Mouse (Mus musculus) midbrain, embryonic 13.5 days (tissue): Measurements from ENCODE around the gene Plekhh1. TPM values are rescaled to one million over a fixed set of nuclear protein-coding genes. Genes with fewer than 3 reads are reported as not detected.
A peak's percentile ranks its signal among the peaks of the same experiment; 100 is the strongest.

Source experiments
- ATAC-seq: fragments of 200-750 bp; cut with Nextera tagmentation; 2 replicates; pipeline ENCODE4 v1.8.0; 2017; ENCODE audit warnings: mild to moderate bottlenecking, moderate TSS enrichment, moderate library complexity
- H3K27ac ChIP-seq: fragments of 300-500 bp; sonication (generic); 2 replicates; pipeline ENCODE4 v1.5.1; 2015; ENCODE audit warnings: inconsistent platforms, mild to moderate bottlenecking, moderate library complexity
- H3K27me3 ChIP-seq: fragments of 300-500 bp; sonication (generic); 2 replicates; pipeline ENCODE4 v1.6.1; 2015; ENCODE audit warnings: mild to moderate bottlenecking, inconsistent platforms
- H3K36me3 ChIP-seq: fragments of 300-500 bp; sonication (generic); 2 replicates; pipeline ENCODE4 v1.6.1; 2015; ENCODE audit warnings: mild to moderate bottlenecking, inconsistent platforms
- H3K4me1 ChIP-seq: fragments of 300-500 bp; sonication (generic); replicated peaks from 2 replicates; pipeline ENCODE4 v1.6.1; 2015; ENCODE audit warnings: inconsistent platforms
- H3K4me2 ChIP-seq: fragments of 300-500 bp; sonication (generic); replicated peaks from 2 replicates; pipeline ENCODE4 v1.6.1; 2015; ENCODE audit warnings: moderate library complexity, mild to moderate bottlenecking, inconsistent platforms
- H3K4me3 ChIP-seq: fragments of 300-500 bp; sonication (generic); replicated peaks from 2 replicates; pipeline ENCODE4 v1.5.1; 2015; ENCODE audit warnings: mild to moderate bottlenecking, inconsistent platforms
- H3K9ac ChIP-seq: fragments of 300-500 bp; sonication (generic); replicated peaks from 2 replicates; pipeline ENCODE4 v1.6.1; 2015; ENCODE audit warnings: mild to moderate bottlenecking, inconsistent platforms
- H3K9me3 ChIP-seq: fragments of 300-500 bp; sonication (generic); 2 replicates; pipeline ENCODE4 v1.6.1; 2016; ENCODE audit warnings: mild to moderate bottlenecking, inconsistent platforms
- WGBS: fragments of 180-500 bp; shearing (Covaris S2); methylation state at CpG from one replicate; pipeline ENCODE4 v1.1.7; 2015; 5-methylcytosine and 5-hydroxymethylcytosine counted together
- polyA plus RNA-seq: library from polyadenylated mRNA; unstranded; fragments of >200 nt; fragmentation: Nextera tagmentation; extraction: Ambion mirVana; gene quantifications from 2 replicates; pipeline ENCODE4 v1.2.1, GENCODE M21; 2015

Gene Plekhh1
- polyA plus RNA-seq, 1 experiment from 2014 or later = 4.0 TPM

DNA sequence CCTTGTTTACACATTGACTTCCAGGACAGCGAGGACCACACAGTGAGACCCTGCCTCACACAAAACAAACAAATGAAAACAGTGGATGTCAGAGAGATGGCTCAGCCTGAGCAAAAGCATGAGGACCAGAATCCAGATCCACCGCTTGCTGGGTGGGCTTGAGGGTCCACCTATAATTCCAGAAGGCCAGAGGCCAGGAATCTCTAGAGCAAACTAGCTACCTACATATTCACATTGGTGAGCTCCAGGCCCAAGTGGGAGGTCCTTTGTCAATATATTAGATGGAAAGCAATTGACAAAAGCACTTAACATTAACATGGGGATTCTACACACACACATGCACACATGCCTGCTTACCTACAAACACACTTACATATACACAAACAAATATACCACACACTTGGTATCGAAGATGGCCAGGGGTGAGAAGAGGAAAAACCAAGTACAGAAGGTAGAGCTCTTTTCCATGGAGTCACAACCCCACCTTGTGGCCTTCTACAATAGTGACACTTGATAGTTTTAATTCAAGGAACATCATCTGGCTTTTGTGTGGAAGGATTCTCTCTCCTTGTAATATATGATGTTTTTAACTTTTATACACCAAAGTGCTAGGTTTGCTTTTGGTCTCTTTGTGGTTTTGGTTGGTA, 68.3 kb downstream of the Plekhh1 start:
- WGBS = 65% methylated on average over 3 of the region's 3 CpGs
- H3K9me3 ChIP-seq = no peaks in the 10 kb centered on the region
- no peak for ATAC-seq

DNA sequence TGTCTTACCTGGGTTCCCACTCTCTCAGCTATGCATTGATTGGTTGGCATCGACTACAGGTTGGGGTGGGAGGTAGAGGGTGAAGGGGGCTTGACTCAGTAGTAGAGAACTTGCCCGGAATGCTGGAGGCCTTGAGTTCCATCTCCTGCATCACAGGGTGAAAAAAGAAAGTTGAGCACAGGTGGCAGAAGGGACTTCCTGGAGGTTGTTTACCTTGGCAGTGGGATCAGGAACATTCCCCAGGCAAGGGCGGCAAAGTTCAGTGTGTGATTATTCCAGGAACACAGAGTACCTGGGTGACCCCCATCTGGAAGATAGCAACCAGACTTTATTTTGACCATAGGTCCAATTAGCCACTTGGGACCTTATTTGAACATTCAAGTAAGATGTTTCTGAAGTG, 74.8 kb downstream of the Plekhh1 start:
- 0 out of 2 replicates have a peak, but pooled peaks cover 2% of the 10 kb centered on the region for H3K27me3 ChIP-seq
- no peak for ATAC-seq
- H3K9ac ChIP-seq = no peak overlapping the region
- H3K27ac ChIP-seq = no peak overlapping the region
- H3K4me3 ChIP-seq = no peak overlapping the region
- no peaks in the 10 kb centered on the region for H3K4me1 ChIP-seq
- H3K36me3 ChIP-seq = no peaks in the 10 kb centered on the region
- no peaks in the 10 kb centered on the region for H3K9me3 ChIP-seq
- no peak overlapping the region for H3K4me2 ChIP-seq
- 89% methylated on average over 3 of the region's 3 CpGs for WGBS

More for the DNA sequence above, 68.3 kb downstream of the Plekhh1 start:
- Histone ChIP-seq H3K4me3 (no peak overlapping the region), H3K36me3 (no peaks in the 10 kb centered on the region), H3K9ac (no peak overlapping the region), H3K27ac (no peak overlapping the region), H3K4me1 (no peaks in the 10 kb centered on the region), H3K4me2 (no peak overlapping the region), H3K27me3 (0 out of 2 replicates have a peak, but pooled peaks cover 2% of the 10 kb centered on the region)

DNA sequence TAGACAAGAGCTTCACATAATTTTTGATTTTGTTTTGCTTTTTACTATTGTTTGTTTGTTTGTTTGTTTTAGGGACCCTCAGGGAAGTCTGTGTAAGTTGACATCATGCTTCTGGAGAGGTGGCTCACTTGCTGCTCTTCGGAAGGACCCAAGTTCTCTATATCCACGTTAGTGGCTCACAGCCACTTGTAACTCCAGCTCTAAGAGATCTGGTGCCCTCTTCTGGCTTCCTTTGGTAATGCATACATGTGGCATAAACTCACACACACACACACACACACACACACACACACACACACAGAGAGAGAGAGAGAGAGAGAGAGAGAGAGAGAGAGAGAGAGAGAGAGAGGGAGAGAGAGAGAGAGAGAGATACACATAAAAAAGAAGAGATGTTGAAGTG, 75.6 kb downstream of the Plekhh1 start:
- no peak for ATAC-seq
- no peaks in the 10 kb centered on the region for H3K9me3 ChIP-seq
- 68% methylated on average over 2 of the region's 2 CpGs for WGBS

DNA sequence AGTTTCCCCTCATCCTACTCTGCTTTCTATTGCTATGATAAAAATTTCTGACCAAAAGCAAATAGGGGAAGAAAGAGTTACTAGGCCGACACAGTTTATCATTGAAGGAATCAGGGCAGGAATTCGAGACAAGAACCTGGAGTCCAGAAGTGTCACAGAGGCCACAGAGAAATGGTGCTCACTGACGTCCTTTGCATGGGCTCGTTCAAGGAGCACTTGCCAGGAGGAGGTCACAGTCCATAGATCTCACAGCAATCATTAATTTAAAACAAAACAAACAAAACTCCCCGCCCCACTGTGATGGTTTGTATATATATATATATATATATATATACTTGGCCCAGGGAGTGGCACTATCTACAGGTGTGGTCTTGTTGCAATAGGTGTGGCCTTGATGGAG, 76.3 kb downstream of the Plekhh1 start:
- ATAC-seq = no peak
- Histone ChIP-seq H3K4me2 (no peak overlapping the region), H3K27me3 (0 out of 2 replicates have a peak, but pooled peaks cover 2% of the 10 kb centered on the region), H3K4me3 (no peak overlapping the region), H3K9me3 (no peaks in the 10 kb centered on the region), H3K4me1 (no peaks in the 10 kb centered on the region), H3K36me3 (no peaks in the 10 kb centered on the region), H3K9ac (no peak overlapping the region), H3K27ac (no peak overlapping the region)
- 91% methylated on average over 5 of the region's 5 CpGs for WGBS

More for the DNA sequence above, 75.6 kb downstream of the Plekhh1 start:
- Histone ChIP-seq H3K27me3 (0 out of 2 replicates have a peak, but pooled peaks cover 2% of the 10 kb centered on the region), H3K36me3 (no peaks in the 10 kb centered on the region), H3K4me2 (no peak overlapping the region), H3K4me1 (no peaks in the 10 kb centered on the region), H3K4me3 (no peak overlapping the region), H3K27ac (no peak overlapping the region), H3K9ac (no peak overlapping the region)

DNA sequence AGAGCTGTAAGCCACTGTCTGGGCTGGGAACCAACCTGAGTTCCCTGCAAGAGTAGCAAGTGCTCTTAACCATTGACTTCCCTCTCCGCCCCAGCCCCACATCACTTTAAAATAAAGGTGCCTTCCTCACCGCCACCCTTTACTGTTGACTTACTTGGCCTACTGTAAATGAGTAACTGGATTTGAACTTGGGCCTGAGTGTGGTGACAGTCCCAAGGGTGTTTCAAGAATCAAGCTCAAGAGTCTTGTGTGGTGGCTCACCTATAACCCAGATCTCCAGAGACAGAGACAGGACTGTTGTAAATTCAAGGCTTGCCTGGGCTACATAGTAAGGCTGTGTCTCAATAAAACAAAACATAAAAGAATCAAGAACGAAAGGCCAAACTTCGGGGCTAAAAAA, 90.0 kb downstream of the Plekhh1 start:
- 93% methylated on average over 4 of the region's 4 CpGs for WGBS

DNA sequence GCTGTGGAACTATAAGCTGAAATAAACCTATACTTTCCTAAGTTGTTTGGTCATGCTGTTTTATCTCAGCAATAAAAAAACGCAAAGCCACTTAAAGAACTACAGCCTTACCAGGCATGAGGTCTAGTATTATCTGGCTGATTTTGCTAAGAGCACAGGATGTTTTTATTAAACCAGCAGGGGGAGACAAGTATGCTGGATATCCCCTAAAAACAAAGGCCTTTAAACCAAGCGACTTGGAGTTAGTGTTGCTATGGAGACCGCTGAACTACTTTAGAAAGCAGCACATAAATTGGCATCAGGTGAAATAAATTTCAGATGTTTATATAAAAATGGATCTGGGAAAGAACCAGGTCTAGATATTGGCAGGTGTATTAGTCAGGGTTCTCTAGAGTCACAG, 93.9 kb downstream of the Plekhh1 start:
- H3K27me3 ChIP-seq = no peaks in the 10 kb centered on the region
- H3K9ac ChIP-seq = no peak overlapping the region
- H3K4me3 ChIP-seq = no peak overlapping the region
- H3K4me1 ChIP-seq = no peaks in the 10 kb centered on the region
- ATAC-seq = no peak
- WGBS = 31% methylated on average over 3 of the region's 3 CpGs
- H3K9me3 ChIP-seq = no peaks in the 10 kb centered on the region
- H3K36me3 ChIP-seq = no peaks in the 10 kb centered on the region
- H3K4me2 ChIP-seq = no peak overlapping the region
- no peak overlapping the region for H3K27ac ChIP-seq

More for the DNA sequence above, 90.0 kb downstream of the Plekhh1 start:
- no peaks in the 10 kb centered on the region for H3K27me3 ChIP-seq
- no peak overlapping the region for H3K4me2 ChIP-seq
- no peaks in the 10 kb centered on the region for H3K4me1 ChIP-seq
- H3K9me3 ChIP-seq = no peaks in the 10 kb centered on the region
- no peaks in the 10 kb centered on the region for H3K36me3 ChIP-seq
- no peak for ATAC-seq
- H3K27ac ChIP-seq = no peak overlapping the region
- H3K4me3 ChIP-seq = no peak overlapping the region
- no peak overlapping the region for H3K9ac ChIP-seq

DNA sequence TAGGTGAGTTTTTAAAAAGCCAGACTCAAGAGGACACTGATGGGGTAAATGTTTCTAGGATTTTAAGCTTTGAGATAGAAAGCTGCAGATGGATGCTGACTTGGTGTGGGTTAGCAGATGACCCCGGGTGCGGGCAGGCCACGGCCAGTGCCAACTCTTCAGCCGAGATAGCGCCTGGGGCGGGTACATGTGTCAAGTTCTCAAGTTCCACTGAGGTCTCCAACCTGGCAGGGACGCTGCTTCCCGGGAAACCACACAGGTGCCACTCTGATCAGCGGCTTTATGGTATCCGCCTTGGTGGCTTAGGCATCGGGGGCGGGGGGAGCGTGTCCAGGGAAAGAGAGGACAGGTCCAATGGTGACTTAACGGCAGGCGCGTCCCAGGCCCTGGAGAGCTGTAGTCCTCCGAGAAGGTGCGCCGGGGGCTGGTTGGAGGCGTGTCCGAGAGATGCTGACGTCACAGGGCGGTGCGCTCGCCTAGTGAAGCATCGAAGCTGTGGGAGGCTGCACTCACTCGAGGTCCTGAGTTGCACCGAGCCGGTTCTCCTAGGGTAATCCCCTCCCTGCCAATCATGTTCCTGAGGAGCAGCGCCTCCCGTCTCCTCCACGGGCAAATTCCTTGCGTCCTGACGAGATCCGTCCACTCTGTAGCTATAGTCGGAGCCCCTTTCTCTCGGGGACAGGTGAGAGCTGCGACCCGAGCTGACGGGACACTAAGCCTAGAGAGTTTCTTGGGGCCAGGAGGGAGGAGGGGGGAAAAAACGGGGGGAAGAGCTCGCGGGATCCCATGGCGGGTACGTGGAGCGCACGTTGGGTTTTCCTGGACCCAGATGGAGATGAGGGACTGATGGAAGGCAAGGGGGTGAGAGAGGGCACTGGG, 101.6 kb downstream of the Plekhh1 start, which contains the start of gene Arg2:
Gene Arg2, plus strand, starts transcription at position 479 of the 879 bp plus-strand sequence.
- Histone ChIP-seq H3K36me3 (no peaks in the 10 kb centered on the region), H3K27me3 (peaks cover 49% of the 10 kb centered on the region), H3K4me3 (peak within 1 kb of the TSS; percentile 47), H3K27ac (0 out of 2 replicates have a peak within 1 kb of the TSS, but pooled peaks have one; percentile 5), H3K4me2 (peak within 1 kb of the TSS; percentile 68), H3K9ac (peak within 1 kb of the TSS; percentile 63), H3K4me1 (peaks cover 15% of the 10 kb centered on the region), H3K9me3 (no peaks in the 10 kb centered on the region)
- peak; percentile 96 for ATAC-seq
- under 1% methylated on average over 47 of the region's 47 CpGs for WGBS

Other genes with a start within 250 kb of the Plekhh1 start
- 115 and 121 TPM in 2 replicates for gene Atp6v1d, start 167.5 kb upstream of the Plekhh1 start, polyA plus RNA-seq
- gene Eif2s1, start 167.3 kb upstream of the Plekhh1 start, polyA plus RNA-seq = 163 and 178 TPM in 2 replicates
- 1.0 and 1.2 TPM in 2 replicates for gene Plek2, start 122.2 kb upstream of the Plekhh1 start, polyA plus RNA-seq
- 41.2 and 41.8 TPM in 2 replicates for gene Tmem229b, start 21.5 kb upstream of the Plekhh1 start, polyA plus RNA-seq
- gene Pigh, start 60.5 kb downstream of the Plekhh1 start, polyA plus RNA-seq = 25.3 and 26.4 TPM in 2 replicates
- 22.9 and 23.3 TPM in 2 replicates for gene Arg2, start 101.6 kb downstream of the Plekhh1 start, polyA plus RNA-seq
- gene Vti1b, start 143.5 kb downstream of the Plekhh1 start, polyA plus RNA-seq = 174 and 183 TPM in 2 replicates
- gene Rdh11, start 163.1 kb downstream of the Plekhh1 start, polyA plus RNA-seq = 26.1 and 27.9 TPM in 2 replicates
- gene Rdh12, start 179.8 kb downstream of the Plekhh1 start, polyA plus RNA-seq = 0.67 and 1.1 TPM in 2 replicates